Mouse (Mus musculus) ovary, postnatal 36 days (tissue): ENCODE measurements at regions not wholly inside any gene's neighbourhood (a gene's known extent, or its start where the extent isn't known, plus 50 kb on each side); places are given as distances from the start of the nearest gene placed in this dataset.
A peak's percentile ranks its signal among the peaks of the same experiment; 100 is the strongest.
"Not testable (repeated sequence)": the region's sequence is repeated elsewhere in the genome, so short reads cannot be mapped to it uniquely, and the experiment has no call there.

Source experiments
- DNase-seq: peaks from one replicate; pipeline ENCODE4 v3.0.0; 2022; ENCODE audit warnings: low spot score, mixed read lengths

DNA sequence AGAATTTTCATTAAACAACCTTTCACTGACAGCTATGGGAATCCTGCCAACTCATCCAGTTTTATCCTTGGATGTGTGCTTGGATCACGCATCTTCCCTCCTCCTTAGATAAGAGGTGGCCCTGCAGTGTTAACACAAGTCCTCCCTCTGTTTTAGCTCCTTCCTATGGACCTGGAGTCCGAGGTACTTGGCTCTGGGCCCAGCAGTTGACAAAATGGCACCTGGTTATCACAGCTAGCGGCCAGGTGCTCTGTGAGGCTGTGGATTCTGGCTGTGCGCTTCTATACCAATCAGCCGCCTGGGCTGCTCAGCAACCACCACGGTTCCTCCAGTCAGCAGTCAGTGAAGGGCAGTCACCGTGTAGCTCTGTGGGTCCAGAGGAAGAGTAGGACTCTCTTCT is 157.4 kb downstream of the Prdm2 start:
- no peak for DNase-seq

DNA sequence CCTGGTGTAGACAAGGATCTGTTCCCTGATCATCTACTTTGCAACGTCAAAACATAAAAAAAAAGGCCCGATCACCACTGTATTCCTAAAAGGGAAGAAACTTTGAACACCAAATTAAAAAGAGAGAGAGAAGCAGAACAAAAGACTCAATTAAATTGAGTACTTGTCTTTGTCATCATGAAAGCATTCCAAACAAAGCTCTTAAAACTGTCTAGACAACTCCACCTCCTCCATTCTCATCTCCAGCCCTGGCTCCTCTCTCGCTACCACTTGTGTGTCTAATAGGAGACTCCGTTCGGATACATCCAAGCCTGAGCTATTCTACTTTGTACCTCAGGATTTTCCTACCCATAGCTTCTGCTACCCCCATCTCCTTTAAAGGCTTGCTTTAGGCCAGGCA is 159.8 kb downstream of the Prdm2 start:
- DNase-seq: no peak

DNA sequence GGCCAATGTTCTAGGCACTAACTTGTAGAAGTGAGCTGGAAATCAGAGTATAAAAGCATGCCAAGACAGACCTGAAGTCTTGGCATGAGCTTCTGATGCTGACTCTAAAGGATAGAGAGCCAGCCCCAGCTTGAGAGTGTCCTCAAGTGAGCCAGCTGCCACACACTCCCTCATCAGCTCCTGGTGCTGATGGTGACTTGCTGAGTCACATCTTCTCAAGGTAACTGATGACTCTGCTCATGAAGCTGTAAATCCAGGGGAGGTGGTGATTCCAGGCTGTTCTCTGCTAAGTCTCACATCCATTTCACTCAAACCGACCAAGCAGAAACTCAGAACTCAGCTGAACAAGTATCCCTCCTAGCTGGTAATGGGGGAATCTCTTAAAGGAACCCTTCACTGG is 161.6 kb downstream of the Prdm2 start:
- DNase-seq: no peak

DNA sequence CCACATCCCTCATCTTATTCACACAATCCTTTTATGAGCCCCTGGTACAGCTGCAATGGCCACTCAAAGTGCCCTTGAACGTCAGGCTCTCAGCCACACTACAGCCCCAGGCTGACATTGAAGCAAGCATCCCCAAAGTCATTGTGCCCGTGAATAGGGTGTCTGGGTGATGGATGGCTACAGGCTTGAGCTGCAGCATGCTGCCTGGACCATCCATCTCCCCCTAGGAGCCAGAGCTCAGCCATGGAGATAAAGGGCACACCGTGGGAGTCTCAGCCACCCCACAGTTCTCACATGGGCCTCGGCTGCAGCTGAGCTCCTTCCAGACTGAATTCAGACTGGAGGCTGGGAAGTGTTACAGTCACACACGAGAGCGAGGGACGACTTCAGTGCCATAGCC is 167.6 kb downstream of the Prdm2 start:
- no peak for DNase-seq

DNA sequence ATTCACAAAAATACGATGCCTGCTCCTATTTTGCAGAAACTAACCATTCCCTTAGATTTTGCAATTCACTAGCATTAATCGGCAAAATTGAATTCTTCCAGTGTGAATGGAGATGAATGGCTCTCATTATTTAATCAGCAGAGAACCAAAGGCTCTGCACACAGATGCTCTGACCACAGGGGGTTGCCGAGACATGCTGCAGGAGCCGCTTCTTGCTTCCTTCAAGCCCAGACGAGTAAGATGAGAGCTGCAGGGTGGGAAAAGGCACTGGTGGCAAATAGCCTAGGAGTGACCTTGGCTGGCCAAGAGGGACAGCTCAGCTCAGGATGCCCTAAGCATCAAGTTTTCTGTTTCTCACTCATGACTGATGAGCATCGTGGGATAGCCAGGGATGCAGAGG is 170.0 kb downstream of the Prdm2 start:
- DNase-seq: no peak

DNA sequence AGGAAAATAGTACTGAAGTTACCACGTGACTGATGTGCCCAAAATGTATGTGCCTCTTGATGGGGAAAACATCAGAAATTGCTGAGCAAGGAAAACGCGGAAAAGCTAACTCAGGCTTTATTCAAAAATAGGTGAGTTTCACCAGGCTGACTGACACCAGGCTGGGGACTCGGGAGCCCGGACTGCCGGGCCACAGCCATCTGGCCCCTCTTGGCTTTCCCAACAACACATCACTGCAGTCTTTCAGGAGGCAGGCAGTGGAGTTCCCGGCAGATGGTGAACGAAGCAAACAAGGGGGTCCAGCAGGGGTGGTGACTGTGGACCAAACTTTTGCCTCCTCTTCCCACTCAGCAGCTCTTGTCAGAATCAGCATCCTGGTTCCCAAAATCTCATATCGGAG is 174.2 kb downstream of the Prdm2 start:
- DNase-seq: no peak

DNA sequence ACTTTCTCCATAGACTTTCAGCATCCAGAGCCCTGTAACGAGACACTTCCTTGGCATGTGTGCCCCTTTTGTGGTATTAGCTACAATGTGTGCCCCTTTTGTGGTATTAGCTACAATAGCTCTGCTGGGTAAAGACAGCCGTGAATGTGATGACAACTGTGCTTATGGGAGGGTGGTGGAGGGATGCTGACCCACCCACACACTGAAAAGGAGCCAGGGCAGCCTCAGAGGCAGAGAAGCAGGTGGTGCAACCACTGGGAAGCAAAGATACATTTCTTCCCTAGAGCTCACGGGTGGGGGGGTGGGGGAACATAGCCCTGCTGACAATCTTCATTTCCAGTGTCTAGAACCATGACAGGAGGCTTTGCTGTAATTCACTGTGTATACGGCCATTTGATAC is 176.1 kb downstream of the Prdm2 start:
- no peak for DNase-seq

DNA sequence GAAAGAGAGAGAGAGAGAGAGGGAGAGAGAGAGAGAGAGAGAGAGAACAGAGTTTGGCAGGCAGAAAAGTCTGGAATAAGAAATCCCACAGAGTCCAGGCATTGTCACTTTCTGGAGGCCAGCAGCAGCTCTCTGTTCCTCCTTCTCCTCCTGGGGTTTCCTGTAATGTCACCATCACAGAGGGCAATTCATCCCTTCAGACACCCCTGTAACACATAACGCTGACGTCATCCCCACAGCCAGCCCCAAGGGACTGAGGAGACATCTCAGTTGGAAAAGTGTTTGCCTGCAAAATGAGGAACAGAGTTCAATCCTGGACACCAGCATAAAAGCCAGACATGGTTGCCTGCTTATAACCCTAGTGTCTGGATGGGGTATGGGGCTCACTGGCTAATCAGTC is 177.7 kb downstream of the Prdm2 start:
- DNase-seq: not testable (repeated sequence)

DNA sequence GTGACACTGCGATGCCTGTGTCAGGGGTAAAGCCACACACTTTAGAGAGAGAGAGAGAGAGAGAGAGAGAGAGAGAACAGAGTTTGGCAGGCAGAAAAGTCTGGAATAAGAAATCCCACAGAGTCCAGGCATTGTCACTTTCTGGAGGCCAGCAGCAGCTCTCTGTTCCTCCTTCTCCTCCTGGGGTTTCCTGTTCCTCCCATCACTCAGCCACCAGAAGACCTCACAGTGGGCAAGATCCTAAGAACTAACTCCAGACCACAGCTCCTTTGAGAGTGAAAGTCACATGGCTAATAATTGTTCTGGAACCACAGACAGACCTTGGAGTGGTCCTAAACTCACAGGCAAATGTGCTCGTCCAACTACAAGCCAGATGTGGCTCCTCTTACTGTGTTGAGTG is 178.5 kb downstream of the Prdm2 start:
- not testable (repeated sequence) for DNase-seq

DNA sequence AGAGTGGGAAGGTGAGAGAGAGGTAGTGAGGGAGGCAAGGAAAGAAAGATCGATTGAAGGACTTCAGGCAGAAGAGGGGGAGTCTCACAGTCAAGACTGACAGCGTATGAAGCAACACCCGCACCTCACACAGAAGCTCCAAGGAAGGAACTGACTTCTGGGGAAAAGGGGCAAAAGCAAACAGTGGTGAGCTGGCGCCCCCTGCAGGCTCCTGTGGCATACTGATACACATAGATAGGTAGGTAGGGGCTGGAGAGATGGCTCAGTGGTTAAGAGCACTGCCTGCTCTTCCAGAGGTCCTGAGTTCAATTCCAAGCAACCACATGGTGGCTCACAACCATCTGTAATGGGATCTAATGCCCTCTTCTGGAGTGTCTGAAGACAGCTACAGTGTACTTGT is 183.0 kb downstream of the Prdm2 start:
- DNase-seq: not testable (repeated sequence)

DNA sequence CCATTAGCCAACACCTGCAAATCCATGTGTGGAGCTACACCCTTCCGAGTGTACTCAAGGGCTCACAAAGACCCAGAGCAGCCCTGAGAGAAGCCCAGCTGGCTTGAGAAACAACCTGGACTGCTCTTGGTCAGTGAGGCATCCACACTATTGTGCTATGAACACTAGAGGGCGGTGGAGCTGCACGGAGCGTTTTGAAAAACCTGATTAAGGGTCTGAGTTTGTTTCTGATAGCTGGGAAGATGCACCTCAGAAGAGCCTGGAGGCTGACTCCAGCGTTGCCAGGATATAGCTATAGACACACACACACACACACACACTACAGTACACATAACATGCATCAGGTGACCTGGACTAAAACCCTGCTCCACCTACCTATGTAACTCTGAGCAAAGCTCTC is 185.5 kb downstream of the Prdm2 start:
- DNase-seq: peak; percentile 42

DNA sequence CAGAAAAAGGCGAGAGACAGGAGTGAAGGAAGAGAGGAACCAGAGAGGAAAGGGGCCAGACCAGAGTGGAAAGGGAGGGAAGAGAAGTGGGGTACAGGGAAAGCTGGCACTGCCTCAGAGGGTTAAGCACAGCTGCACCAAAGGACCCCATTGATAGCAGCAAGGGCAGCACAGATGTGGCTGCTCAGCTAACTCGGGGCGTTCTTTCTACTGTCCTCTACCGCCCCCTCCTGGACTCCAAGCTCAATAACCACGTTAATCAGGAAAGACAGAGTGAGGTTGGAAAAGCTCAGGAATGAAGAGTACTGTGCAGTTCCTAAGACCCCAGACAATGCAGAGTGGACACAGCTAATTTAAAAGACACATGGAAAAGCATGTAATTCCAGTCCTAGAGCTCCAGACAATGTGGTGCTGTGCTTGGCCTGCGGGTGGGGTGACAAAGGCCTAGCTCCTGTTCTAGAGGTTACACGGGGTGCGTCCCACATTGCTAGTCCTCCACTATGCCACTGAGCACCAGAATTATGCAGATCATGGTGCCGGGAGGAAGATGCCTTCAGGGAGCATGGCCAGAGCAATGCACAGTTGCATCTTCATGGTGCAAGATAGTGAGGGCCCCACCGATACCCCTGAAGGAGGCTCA is 191.4 kb downstream of the Prdm2 start:
- peak; percentile 51 for DNase-seq

DNA sequence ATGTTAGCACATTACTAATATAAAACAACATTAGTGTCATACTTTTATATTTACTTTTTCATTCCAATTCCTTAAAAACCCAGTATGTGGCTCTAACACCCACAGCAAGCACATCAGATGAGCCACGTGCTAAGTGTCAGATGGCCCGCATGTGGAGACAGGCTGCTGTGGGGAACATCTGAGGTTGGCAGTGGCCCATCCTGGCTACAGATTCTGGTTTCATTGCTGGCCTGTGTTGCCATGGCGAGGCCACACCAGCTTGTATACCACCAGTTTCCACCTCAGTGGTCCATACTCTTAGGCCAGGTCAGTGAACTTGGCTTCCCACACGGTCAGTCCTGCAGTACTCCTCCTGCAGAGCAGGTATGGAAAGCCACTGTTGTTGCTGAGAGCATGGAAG is 192.1 kb downstream of the Prdm2 start:
- no peak for DNase-seq

DNA sequence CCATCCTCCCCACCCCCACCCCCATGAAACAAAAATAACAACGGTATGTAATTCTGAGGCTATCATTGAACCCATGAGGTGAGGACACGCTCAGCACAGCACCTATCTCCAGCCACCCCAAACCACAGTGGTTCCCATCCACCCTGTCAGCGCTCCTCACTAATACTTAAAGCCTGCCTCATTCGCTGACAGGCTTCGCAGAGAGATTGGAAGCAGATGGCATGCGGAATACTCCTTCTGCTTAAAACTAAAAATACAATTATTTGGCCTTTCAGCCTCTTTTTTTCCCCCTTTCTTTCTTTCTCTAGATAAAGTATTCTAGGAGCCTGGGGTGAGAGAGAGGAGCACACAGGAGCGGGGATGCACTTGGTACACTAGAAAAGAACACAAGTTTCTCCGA is 199.9 kb downstream of the Prdm2 start:
- DNase-seq: no peak

DNA sequence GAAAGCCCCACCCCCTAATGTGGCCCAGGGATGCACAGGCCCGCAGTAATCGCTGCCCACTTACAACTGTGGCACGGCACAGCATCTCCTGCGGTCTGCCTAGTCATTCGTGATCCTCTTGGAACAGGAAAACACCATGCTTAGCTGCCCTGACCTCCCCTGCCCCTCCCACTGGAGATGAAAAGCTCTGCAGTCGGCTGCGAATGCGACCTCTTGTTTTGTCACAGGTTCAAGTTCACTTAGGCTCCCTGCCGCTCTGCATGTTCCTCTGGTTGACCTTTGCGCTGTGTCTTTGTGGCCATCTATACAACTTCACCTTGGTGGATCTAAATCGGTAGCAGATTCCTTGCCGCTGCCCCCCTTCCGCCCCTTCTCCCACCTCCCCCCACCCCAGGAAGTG is 210.8 kb downstream of the Prdm2 start:
- DNase-seq: no peak

DNA sequence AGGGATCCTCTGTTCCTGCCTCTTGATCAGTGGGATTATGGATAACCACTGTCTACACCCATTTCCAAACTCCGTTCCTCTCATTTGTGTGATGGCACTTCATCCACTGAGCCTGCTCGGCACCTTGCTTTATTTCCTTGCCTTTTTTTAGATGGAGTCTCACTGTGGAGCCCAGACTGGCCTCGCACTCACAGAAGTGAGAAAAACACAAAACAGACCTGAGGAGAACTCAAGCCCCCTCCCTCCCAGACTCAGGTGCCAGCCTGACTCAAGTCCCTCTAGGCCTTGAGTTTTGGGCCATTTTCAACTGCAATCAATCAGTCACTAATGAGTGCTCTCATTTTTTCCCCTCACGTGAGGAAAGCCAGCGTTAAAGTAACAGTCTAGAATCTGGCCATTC is 211.3 kb downstream of the Prdm2 start:
- no peak for DNase-seq

DNA sequence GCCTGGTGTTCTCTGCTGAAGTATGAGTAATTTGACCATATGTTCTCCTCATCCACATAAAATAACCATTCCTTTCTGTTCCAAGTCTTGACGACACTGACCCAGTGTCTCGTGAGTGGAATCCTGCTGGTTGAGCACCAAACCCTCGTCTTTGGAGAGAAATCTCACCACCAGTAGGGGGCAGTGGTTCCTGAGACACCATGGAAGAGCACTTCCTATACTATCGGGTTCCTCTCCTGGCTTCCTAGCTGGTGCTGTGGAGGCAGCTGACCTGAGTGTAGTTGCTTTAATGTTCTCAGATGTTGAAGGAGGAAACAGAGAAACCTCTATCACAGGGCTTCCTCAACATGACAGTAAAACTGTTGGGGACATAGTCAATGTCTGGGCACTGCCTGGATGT is 216.4 kb downstream of the Prdm2 start:
- DNase-seq: no peak

DNA sequence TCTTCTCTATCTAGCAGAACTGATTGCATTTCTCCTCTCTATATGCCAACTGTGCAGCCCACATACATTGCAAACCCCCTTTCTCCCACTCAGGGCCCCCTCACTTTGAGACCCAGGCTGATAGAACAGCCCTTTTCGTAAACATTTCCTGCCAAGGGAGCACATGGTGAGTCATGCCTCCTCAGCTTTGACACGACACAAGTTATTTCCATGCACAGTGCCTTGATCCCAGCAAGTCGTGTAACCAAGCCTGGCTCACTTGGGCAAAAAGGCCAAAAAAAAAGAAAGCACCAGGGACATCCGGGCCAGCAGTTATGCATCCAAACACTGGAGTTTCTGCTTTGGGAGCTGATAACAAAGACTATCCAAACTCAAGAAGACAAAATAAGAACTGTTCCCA is 221.4 kb downstream of the Prdm2 start:
- DNase-seq: no peak

DNA sequence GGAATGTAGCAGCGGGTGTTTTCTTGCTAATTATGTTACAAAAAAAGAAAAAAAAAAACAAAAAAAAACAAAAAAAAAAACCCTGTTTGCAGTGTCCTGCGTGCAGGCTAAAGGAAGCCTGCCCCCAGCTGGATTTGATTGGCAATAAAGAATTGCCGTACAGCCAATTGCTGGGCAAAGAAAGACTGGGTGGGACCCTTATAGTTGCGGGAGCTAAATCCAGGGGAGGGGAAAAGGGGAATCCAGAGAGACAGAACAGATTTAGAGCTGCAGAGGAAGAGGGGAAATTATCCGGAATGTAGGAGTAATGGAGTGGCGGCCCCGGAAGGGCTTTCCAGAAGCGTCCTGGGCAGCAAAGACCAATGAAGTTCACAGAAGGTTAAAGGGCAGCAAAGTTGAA is 223.6 kb downstream of the Prdm2 start:
- DNase-seq: no peak

DNA sequence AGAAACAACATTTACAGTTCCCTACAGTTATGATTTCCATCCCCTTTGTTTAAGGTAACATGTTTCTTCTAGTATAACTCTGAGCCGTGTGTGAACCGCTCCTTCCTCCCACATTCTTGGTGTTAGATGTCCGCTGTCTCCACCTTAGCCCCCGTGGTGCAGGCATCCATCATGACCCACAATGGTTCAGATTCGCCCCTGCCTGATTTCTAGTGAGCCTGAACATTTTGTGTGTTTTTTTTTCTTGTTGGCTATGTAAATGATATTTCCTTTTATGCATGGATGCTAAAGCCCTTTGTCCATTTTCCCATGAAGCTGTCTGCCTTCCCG is 229.5 kb downstream of the Prdm2 start:
- no peak for DNase-seq

DNA sequence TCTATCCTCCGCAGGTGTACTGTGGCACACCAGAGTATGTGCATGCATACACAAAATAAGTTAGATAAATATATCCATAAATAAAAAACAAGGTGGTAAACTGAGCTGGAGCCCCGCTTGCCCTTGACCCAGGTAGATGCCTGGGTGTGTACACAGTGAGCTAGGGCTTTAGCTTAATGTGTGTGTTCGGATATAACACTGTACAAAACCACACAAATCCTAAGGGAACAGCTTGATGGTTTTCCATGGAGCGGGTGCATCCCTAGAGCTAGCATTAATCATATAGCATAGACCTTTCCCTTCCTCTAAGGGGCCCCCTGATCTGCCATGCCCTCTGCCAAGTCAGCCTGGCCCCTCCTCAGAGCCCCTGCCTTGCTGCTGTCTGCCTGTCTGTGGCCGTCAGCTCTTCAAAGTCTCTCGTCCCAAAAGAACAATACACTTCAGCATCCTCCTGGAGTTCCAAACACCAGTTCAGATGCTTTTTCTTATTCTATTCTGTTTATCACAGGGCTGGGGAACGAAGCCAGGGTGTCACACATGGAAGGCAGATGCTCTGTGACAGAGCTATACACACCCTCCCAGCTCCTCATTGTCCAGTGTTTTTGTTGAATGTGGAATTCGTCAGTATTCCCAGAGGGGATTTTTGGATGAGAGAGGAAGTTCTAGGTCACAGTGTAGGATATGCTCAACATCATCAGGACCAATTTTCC is 230.1 kb downstream of the Prdm2 start:
- no peak for DNase-seq

DNA sequence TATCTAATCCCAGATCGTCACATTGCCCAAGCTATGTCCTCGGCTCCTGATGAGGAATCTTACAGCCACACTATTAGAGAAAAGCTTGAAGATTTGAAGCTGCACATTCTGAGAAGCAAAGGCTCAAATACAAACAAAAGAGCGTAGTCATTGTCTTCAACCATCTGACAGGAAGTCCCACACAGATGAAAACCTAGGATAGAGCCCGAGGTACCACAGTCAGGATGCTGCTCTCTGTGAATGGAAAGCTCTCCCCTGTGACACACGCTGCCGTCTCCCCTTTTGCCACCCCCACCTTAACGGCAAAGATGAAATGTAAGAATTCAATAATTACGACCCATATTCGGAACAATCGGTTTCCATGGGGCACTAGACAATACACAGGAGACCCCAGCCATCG is 237.2 kb downstream of the Prdm2 start:
- no peak for DNase-seq

DNA sequence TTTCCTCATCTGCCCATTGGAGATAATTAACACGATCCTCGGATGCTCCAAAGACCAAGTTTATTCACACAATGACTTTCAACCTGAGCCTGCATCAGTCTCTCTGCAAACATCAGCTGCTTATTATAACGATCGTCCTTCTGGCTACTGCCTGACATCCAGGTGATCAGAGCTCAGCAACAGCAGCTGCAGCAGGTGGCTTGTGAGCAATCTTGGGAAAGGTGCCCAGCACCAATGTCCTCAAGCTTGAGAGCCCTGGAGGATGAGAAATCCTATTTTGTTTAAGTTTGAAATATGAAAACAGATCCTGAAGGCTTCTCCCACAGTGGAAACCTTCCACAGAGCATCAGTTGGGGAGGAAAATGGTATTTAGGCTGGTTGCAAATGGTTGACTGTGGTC is 242.8 kb downstream of the Prdm2 start:
- DNase-seq: no peak

DNA sequence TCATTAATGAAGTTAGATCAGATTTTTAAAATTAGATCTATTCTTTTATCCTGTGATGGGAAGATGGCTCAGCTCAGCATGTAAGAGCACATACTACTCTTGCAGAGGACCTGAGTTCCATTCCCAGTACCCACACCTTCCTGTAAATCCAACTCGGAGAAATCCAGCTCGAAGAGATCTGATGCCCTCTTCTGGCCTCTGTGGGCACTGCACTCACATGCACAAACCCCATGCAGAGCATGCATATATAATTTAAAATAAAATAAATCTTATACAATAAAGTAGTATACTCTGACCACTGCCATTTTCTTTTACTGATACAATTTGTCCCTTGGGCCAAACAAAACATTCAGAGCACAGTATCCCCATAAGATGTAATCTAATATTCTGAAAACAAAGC is 245.2 kb downstream of the Prdm2 start:
- no peak for DNase-seq
